Mouse (Mus musculus): Measurements from ENCODE around the gene Fndc3b. TPM values are rescaled to one million over a fixed set of nuclear protein-coding genes. Genes with fewer than 3 reads are reported as not detected.

Gene Fndc3b
- polyA plus RNA-seq, 1 experiment from 2014 or later = 13.3 TPM

- Histone ChIP-seq H3K27me3 (replicated peaks; ENCODE audit: control insufficient read depth, insufficient read depth, low read length) (no peaks in the 10 kb centered on the region), H3K9ac (ENCODE audit: low read depth, low read length) (no peak overlapping the region), H3K9me3 (ENCODE audit: control insufficient read depth) (no peaks in the 10 kb centered on the region), H3K36me3 (ENCODE audit: control insufficient read depth, insufficient read depth) (peaks cover 4% of the 10 kb centered on the region; the same call in 1 of the 2 replicates), H3K4me1 (replicated peaks; ENCODE audit: control insufficient read depth, insufficient read depth, low read length) (no peaks in the 10 kb centered on the region), H3K4me2 (replicated peaks; ENCODE audit: low read depth) (no peak overlapping the region), H3K27ac (ENCODE audit: low read depth, low read length) (no peak overlapping the region), H3K4me3 (ENCODE audit: low read depth, low read length) (no peak overlapping the region)
- no peak for ATAC-seq
- TF ChIP-seq CTCF (IDR thresholded peaks at IDR 0.05; ENCODE audit: low read depth) = no peak
- 77% methylated on average over 6 of the region's 6 CpGs for WGBS
Observed at GRCm38 (mm10) chr3:27519481-27519880, 191.6 kb downstream of the Fndc3b start.

GRCm38 (mm10) chr3:27518935-27519334 lies 192.2 kb downstream of the Fndc3b start:
- no peaks in the 10 kb centered on the region for H3K9me3 ChIP-seq (ENCODE audit: control insufficient read depth)
- no peak overlapping the region for H3K4me3 ChIP-seq (ENCODE audit: low read depth, low read length)
- peaks cover 4% of the 10 kb centered on the region; the same call in 1 of the 2 replicates for H3K36me3 ChIP-seq (ENCODE audit: control insufficient read depth, insufficient read depth)
- no peak for TF ChIP-seq CTCF (IDR thresholded peaks at IDR 0.05; ENCODE audit: low read depth)
- H3K27ac ChIP-seq (ENCODE audit: low read depth, low read length) = no peak overlapping the region
- no peaks in the 10 kb centered on the region for H3K27me3 ChIP-seq (replicated peaks; ENCODE audit: control insufficient read depth, insufficient read depth, low read length)
- H3K4me1 ChIP-seq (replicated peaks; ENCODE audit: control insufficient read depth, insufficient read depth, low read length) = no peaks in the 10 kb centered on the region
- no peak overlapping the region for H3K4me2 ChIP-seq (replicated peaks; ENCODE audit: low read depth)
- no peak for ATAC-seq
- no peak overlapping the region for H3K9ac ChIP-seq (ENCODE audit: low read depth, low read length)
- WGBS = 81% methylated on average over 9 of the region's 9 CpGs

- no peaks in the 10 kb centered on the region for H3K9me3 ChIP-seq (ENCODE audit: control insufficient read depth)
- H3K4me1 ChIP-seq (replicated peaks; ENCODE audit: control insufficient read depth, insufficient read depth, low read length) = no peaks in the 10 kb centered on the region
- H3K36me3 ChIP-seq (ENCODE audit: control insufficient read depth, insufficient read depth) = peaks cover 16% of the 10 kb centered on the region; the same call in 1 of the 2 replicates
- H3K4me3 ChIP-seq (ENCODE audit: low read depth, low read length) = no peak overlapping the region
- peak; percentile 44 for TF ChIP-seq CTCF (IDR thresholded peaks at IDR 0.05; ENCODE audit: low read depth)
- WGBS = 58% methylated on average over 5 of the region's 5 CpGs
- no peak overlapping the region for H3K27ac ChIP-seq (ENCODE audit: low read depth, low read length)
- no peak for ATAC-seq
- H3K4me2 ChIP-seq (replicated peaks; ENCODE audit: low read depth) = no peak overlapping the region
- no peak overlapping the region for H3K9ac ChIP-seq (ENCODE audit: low read depth, low read length)
- no peaks in the 10 kb centered on the region for H3K27me3 ChIP-seq (replicated peaks; ENCODE audit: control insufficient read depth, insufficient read depth, low read length)
Observed at GRCm38 (mm10) chr3:27516536-27516935, 194.6 kb downstream of the Fndc3b start.

GRCm38 (mm10) chr3:27511765-27512164 lies 199.3 kb downstream of the Fndc3b start:
- Histone ChIP-seq H3K4me1 (replicated peaks; ENCODE audit: control insufficient read depth, insufficient read depth, low read length) (no peaks in the 10 kb centered on the region), H3K9me3 (ENCODE audit: control insufficient read depth) (no peaks in the 10 kb centered on the region), H3K27ac (ENCODE audit: low read depth, low read length) (no peak overlapping the region), H3K4me2 (replicated peaks; ENCODE audit: low read depth) (no peak overlapping the region), H3K9ac (ENCODE audit: low read depth, low read length) (no peak overlapping the region), H3K36me3 (ENCODE audit: control insufficient read depth, insufficient read depth) (peaks cover 30% of the 10 kb centered on the region), H3K4me3 (ENCODE audit: low read depth, low read length) (no peak overlapping the region), H3K27me3 (replicated peaks; ENCODE audit: control insufficient read depth, insufficient read depth, low read length) (no peaks in the 10 kb centered on the region)
- no peak for TF ChIP-seq CTCF (IDR thresholded peaks at IDR 0.05; ENCODE audit: low read depth)
- WGBS = 82% methylated on average over 10 of the region's 10 CpGs
- no peak for ATAC-seq

- TF ChIP-seq CTCF (IDR thresholded peaks at IDR 0.05; ENCODE audit: low read depth) = no peak
- H3K4me3 ChIP-seq (ENCODE audit: low read depth, low read length) = no peak overlapping the region
- H3K9ac ChIP-seq (ENCODE audit: low read depth, low read length) = no peak overlapping the region
- H3K27me3 ChIP-seq (replicated peaks; ENCODE audit: control insufficient read depth, insufficient read depth, low read length) = no peaks in the 10 kb centered on the region
- WGBS = 86% methylated on average over 3 of the region's 3 CpGs
- ATAC-seq = no peak
- H3K9me3 ChIP-seq (ENCODE audit: control insufficient read depth) = no peaks in the 10 kb centered on the region
- no peak overlapping the region for H3K27ac ChIP-seq (ENCODE audit: low read depth, low read length)
- no peak overlapping the region for H3K4me2 ChIP-seq (replicated peaks; ENCODE audit: low read depth)
- H3K4me1 ChIP-seq (replicated peaks; ENCODE audit: control insufficient read depth, insufficient read depth, low read length) = no peaks in the 10 kb centered on the region
- H3K36me3 ChIP-seq (ENCODE audit: control insufficient read depth, insufficient read depth) = peaks cover 33% of the 10 kb centered on the region
Observed at GRCm38 (mm10) chr3:27506886-27507285, 204.2 kb downstream of the Fndc3b start.

- no peaks in the 10 kb centered on the region for H3K4me1 ChIP-seq (replicated peaks; ENCODE audit: control insufficient read depth, insufficient read depth, low read length)
- TF ChIP-seq CTCF (IDR thresholded peaks at IDR 0.05; ENCODE audit: low read depth) = no peak
- H3K9ac ChIP-seq (ENCODE audit: low read depth, low read length) = no peak overlapping the region
- ATAC-seq = no peak
- H3K9me3 ChIP-seq (ENCODE audit: control insufficient read depth) = no peaks in the 10 kb centered on the region
- no peaks in the 10 kb centered on the region for H3K27me3 ChIP-seq (replicated peaks; ENCODE audit: control insufficient read depth, insufficient read depth, low read length)
- WGBS = 93% methylated on average over 3 of the region's 3 CpGs
- H3K27ac ChIP-seq (ENCODE audit: low read depth, low read length) = no peak overlapping the region
- no peak overlapping the region for H3K4me3 ChIP-seq (ENCODE audit: low read depth, low read length)
- H3K36me3 ChIP-seq (ENCODE audit: control insufficient read depth, insufficient read depth) = peaks cover 42% of the 10 kb centered on the region
- H3K4me2 ChIP-seq (replicated peaks; ENCODE audit: low read depth) = no peak overlapping the region
Observed at GRCm38 (mm10) chr3:27505582-27505981, 205.5 kb downstream of the Fndc3b start.
